7 mouse cellular contexts compared by ENCODE assay signal in the genomic region with DNA sequence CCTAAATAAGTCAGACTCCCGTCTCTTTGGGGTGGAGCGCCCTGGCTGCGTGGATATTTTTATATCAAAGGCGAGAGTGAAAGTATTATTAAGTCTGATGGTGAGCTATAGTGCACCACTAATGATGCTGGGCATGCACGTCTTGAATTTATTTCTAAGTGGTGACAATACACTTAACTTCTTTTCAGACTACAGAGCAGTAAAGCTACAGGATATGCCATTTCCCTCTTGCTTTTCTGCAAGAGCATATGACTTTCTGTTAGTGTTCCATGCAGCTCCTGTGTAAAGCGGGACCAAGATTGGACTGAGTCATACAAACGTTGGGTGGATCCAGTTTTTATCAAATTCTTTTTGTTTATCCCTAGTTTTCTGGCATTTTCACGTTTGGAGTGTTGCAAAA. TPM values are rescaled to one million over a fixed set of nuclear protein-coding genes. Genes with fewer than 3 reads are reported as not detected.
DNase-seq lines count a peak whose midpoint lies in the region; ATAC-seq and TF ChIP-seq lines count a peak whose summit lies in the region.

No protein-coding gene starts in this region.

- H3K27me3 ChIP-seq in megakaryocyte, embryonic 14.5 days (replicated peaks) = no peaks in the 10 kb centered on the region
- H3K27me3 ChIP-seq in embryonic facial prominence, embryonic 10.5 days (replicated peaks; ENCODE audit: low read depth, poor library complexity, severe bottlenecking) = no peaks in the 10 kb centered on the region
- H3K27me3 ChIP-seq in heart, postnatal 0 days (ENCODE audit: control insufficient read depth, insufficient read depth, low read length) = no peaks in the 10 kb centered on the region
- H3K27me3 ChIP-seq in liver, embryonic 16.5 days (ENCODE audit: control insufficient read depth, insufficient read depth, low read depth, low read length) = no peaks in the 10 kb centered on the region

- TF ChIP-seq EP300 in heart, postnatal 0 days (IDR thresholded peaks at IDR 0.05; ENCODE audit: low read depth) = no peak

- WGBS in embryonic facial prominence, embryonic 10.5 days = 22% methylated on average over 8 of the region's 8 CpGs
- WGBS in heart, postnatal 0 days = 9% methylated on average over 8 of the region's 8 CpGs
- WGBS in liver, embryonic 16.5 days (ENCODE audit: insufficient replicate concordance) = 7% methylated on average over 8 of the region's 8 CpGs

- H3K27ac ChIP-seq in embryonic facial prominence, embryonic 10.5 days (replicated peaks) = peak overlapping the region; percentile 92
- H3K27ac ChIP-seq in heart, postnatal 0 days (ENCODE audit: low read depth) = peak overlapping the region; percentile 84
- H3K27ac ChIP-seq in liver, embryonic 16.5 days (ENCODE audit: low read length) = peak overlapping the region; percentile 91

- peak overlapping the region; percentile 53 for H3K9ac ChIP-seq in heart, postnatal 0 days (replicated peaks; ENCODE audit: low read depth, low read length)
- H3K9ac ChIP-seq in liver, embryonic 16.5 days (ENCODE audit: low read depth, low read length) = peak overlapping the region; percentile 69

- peak overlapping the region; percentile 74 for H3K4me2 ChIP-seq in heart, postnatal 0 days (ENCODE audit: low read depth, low read length)
- H3K4me2 ChIP-seq in liver, embryonic 16.5 days (ENCODE audit: low read depth, low read length) = peak overlapping the region; percentile 78

- peak overlapping the region; percentile 97 for H3K4me3 ChIP-seq in megakaryocyte, embryonic 14.5 days (replicated peaks)
- H3K4me3 ChIP-seq in embryonic facial prominence, embryonic 10.5 days = peak overlapping the region; percentile 70
- peak overlapping the region; percentile 77 for H3K4me3 ChIP-seq in heart, postnatal 0 days (ENCODE audit: low read depth, low read length)
- H3K4me3 ChIP-seq in liver, embryonic 16.5 days (ENCODE audit: low read depth, low read length) = peak overlapping the region; percentile 97

- no peak for TF ChIP-seq CTCF in heart, postnatal 0 days (IDR thresholded peaks at IDR 0.05; ENCODE audit: low read depth)

- H3K36me3 ChIP-seq in megakaryocyte, embryonic 14.5 days (replicated peaks; ENCODE audit: low read length) = peaks cover 23% of the 10 kb centered on the region
- H3K36me3 ChIP-seq in embryonic facial prominence, embryonic 10.5 days (replicated peaks) = peaks cover 19% of the 10 kb centered on the region
- H3K36me3 ChIP-seq in heart, postnatal 0 days (replicated peaks; ENCODE audit: control insufficient read depth, insufficient read depth, low read length) = peaks cover 11% of the 10 kb centered on the region
- H3K36me3 ChIP-seq in liver, embryonic 16.5 days (ENCODE audit: control insufficient read depth, insufficient read depth) = peaks cover 15% of the 10 kb centered on the region

- DNase-seq in embryonic facial prominence, embryonic 10.5 days (ENCODE audit: low spot score) = no peak
- DNase-seq in heart, postnatal 0 days (ENCODE audit: low spot score) = no peak
- peak; percentile 12 for DNase-seq in telencephalon, adult 2 months (ENCODE audit: low read depth, low spot score)
- no peak for DNase-seq in ovary, postnatal 36 days (ENCODE audit: low spot score)

- no peak for ATAC-seq in megakaryocyte, adult 5-6 weeks (ENCODE audit: poor library complexity, severe bottlenecking)
- no peak for ATAC-seq in heart, postnatal 0 days (ENCODE audit: insufficient read depth, low read depth)
- no peak for ATAC-seq in liver, embryonic 16.5 days (ENCODE audit: low read depth)

- H3K4me1 ChIP-seq in megakaryocyte, embryonic 14.5 days = peaks cover 50% of the 10 kb centered on the region
- peaks cover 24% of the 10 kb centered on the region for H3K4me1 ChIP-seq in embryonic facial prominence, embryonic 10.5 days
- H3K4me1 ChIP-seq in heart, postnatal 0 days (ENCODE audit: control insufficient read depth, insufficient read depth) = peaks cover 19% of the 10 kb centered on the region
- H3K4me1 ChIP-seq in liver, embryonic 16.5 days (ENCODE audit: control insufficient read depth, low read depth, low read length) = peaks cover 27% of the 10 kb centered on the region

- H3K9me3 ChIP-seq in megakaryocyte, embryonic 14.5 days = no peaks in the 10 kb centered on the region
- no peaks in the 10 kb centered on the region for H3K9me3 ChIP-seq in embryonic facial prominence, embryonic 10.5 days
- H3K9me3 ChIP-seq in heart, postnatal 0 days (replicated peaks; ENCODE audit: control insufficient read depth, low read length) = no peaks in the 10 kb centered on the region
- H3K9me3 ChIP-seq in liver, embryonic 16.5 days (replicated peaks; ENCODE audit: control insufficient read depth, low read length) = no peaks in the 10 kb centered on the region

RNA-seq across cellular contexts. Expression of a gene that starts 1.0 kb away (rescaled TPM):
- polyA plus RNA-seq in megakaryocyte, embryonic 14.5 days (2012; ENCODE audit: insufficient read depth, low replicate concordance) = 1.5 TPM in 1 of 2 replicates, not detected in the other
- 64.0 and 74.3 TPM in 2 replicates for total RNA-seq in megakaryocyte, adult 5-6 weeks (2015)
- 51.9 and 58.9 TPM in 2 replicates for total RNA-seq in megakaryocyte, adult 5-6 weeks (2017)
- 107 and 110 TPM in 2 replicates for polyA plus RNA-seq in embryonic facial prominence, embryonic 10.5 days (2016; fragmentation: Nextera tagmentation; extraction: Ambion mirVana)
- 11.0 and 11.2 TPM in 2 replicates for total RNA-seq in heart, postnatal 0 days (2014; rRNA removed; ENCODE audit: low replicate concordance)
- polyA plus RNA-seq in heart, postnatal 0 days (2015; fragmentation: Nextera tagmentation; extraction: Ambion mirVana) = 11.4 and 12.7 TPM in 2 replicates
- polyA plus RNA-seq in liver, embryonic 16.5 days (2015; fragmentation: Nextera tagmentation; extraction: Ambion mirVana) = 78.7 and 92.7 TPM in 2 replicates

RNA-seq across cellular contexts. Expression of a gene that starts 17.3 kb away (rescaled TPM):
- polyA plus RNA-seq in megakaryocyte, embryonic 14.5 days (2012; ENCODE audit: insufficient read depth, low replicate concordance) = 1.1 and 2.4 TPM in 2 replicates
- 17.5 and 17.7 TPM in 2 replicates for total RNA-seq in megakaryocyte, adult 5-6 weeks (2015)
- total RNA-seq in megakaryocyte, adult 5-6 weeks (2017) = 25.7 and 38.1 TPM in 2 replicates
- 12.0 and 13.0 TPM in 2 replicates for polyA plus RNA-seq in embryonic facial prominence, embryonic 10.5 days (2016; fragmentation: Nextera tagmentation; extraction: Ambion mirVana)
- 12.9 and 15.6 TPM in 2 replicates for total RNA-seq in heart, postnatal 0 days (2014; rRNA removed; ENCODE audit: low replicate concordance)
- 9.5 and 11.4 TPM in 2 replicates for polyA plus RNA-seq in heart, postnatal 0 days (2015; fragmentation: Nextera tagmentation; extraction: Ambion mirVana)
- polyA plus RNA-seq in liver, embryonic 16.5 days (2015; fragmentation: Nextera tagmentation; extraction: Ambion mirVana) = 4.9 and 6.3 TPM in 2 replicates
